Mouse (Mus musculus) intestine, embryonic 16.5 days (tissue): ENCODE results near the gene Txk. TPM values are rescaled to one million over a fixed set of nuclear protein-coding genes. Genes with fewer than 3 reads are reported as not detected.
A peak's percentile ranks its signal among the peaks of the same experiment; 100 is the strongest.

Experiments
- ATAC-seq: fragments of 200-750 bp; cut with Nextera tagmentation; 2 replicates; pipeline ENCODE4 v1.8.0; 2017; ENCODE audit warnings: moderate TSS enrichment, moderate library complexity
- H3K27ac ChIP-seq: fragments of 300-500 bp; sonication (generic); 2 replicates; pipeline ENCODE4 v1.5.1; 2014; ENCODE audit warnings: mild to moderate bottlenecking, low read length
- H3K27me3 ChIP-seq: fragments of 300-500 bp; sonication (generic); replicated peaks from 2 replicates; pipeline ENCODE4 v1.6.1; 2014; ENCODE audit warnings: low read length, control low read depth, mixed read lengths; ENCODE audit not compliant: control insufficient read depth, insufficient read depth
- H3K36me3 ChIP-seq: fragments of 300-500 bp; sonication (generic); 2 replicates; pipeline ENCODE4 v1.6.1; 2014; ENCODE audit warnings: low read length, control low read depth; ENCODE audit not compliant: control insufficient read depth, insufficient read depth
- H3K4me1 ChIP-seq: fragments of 300-500 bp; sonication (generic); 2 replicates; pipeline ENCODE4 v1.6.1; 2014; ENCODE audit warnings: low read length, control low read depth, mixed read lengths; ENCODE audit not compliant: control insufficient read depth, insufficient read depth
- H3K4me2 ChIP-seq: fragments of 300-500 bp; sonication (generic); 2 replicates; pipeline ENCODE4 v1.6.1; 2014; ENCODE audit warnings: low read depth, low read length, control low read depth
- H3K4me3 ChIP-seq: fragments of 300-500 bp; sonication (generic); 2 replicates; pipeline ENCODE4 v1.5.1; 2014; ENCODE audit warnings: mild to moderate bottlenecking, low read length
- H3K9ac ChIP-seq: fragments of 300-500 bp; sonication (generic); 2 replicates; pipeline ENCODE4 v1.6.1; 2014; ENCODE audit warnings: low read depth, low read length
- H3K9me3 ChIP-seq: fragments of 300-500 bp; sonication (generic); 2 replicates; pipeline ENCODE4 v1.6.1; 2016; ENCODE audit warnings: low read length, control low read depth; ENCODE audit not compliant: control insufficient read depth
- WGBS: fragments of 180-500 bp; shearing (Covaris S2); extraction: QIAGEN DNeasy Blood & Tissue Kit; methylation state at CpG from one replicate; pipeline ENCODE4 v1.1.7; 2014; 5-methylcytosine and 5-hydroxymethylcytosine counted together
- polyA plus RNA-seq: library from polyadenylated mRNA; unstranded; fragments of >200 nt; fragmentation: Nextera tagmentation; extraction: Ambion mirVana; gene quantifications from 2 replicates; pipeline ENCODE4 v1.2.1, GENCODE M21; 2015

Txk gene
- 0.48 and 0.54 TPM in 2 replicates for polyA plus RNA-seq

DNA sequence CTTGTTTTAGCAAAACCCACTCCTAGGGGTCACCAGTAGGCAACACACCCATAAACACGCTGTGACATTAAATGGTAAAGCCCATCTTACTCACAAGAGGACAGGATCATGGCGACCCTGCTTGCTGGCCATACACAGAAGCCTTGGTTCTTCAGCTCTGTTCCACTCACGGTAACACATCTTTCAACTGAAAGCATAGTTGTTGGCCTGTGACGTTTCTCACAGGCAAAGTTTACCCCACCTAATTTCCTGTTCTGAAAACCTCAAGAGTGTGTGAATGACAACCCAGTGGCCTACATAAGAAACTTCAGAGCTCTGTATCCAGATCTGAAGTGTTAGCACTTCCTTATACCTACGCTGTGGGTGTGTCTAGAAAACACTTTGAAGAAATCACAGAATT is at the start of gene Txk:
Gene Txk (minus strand): TSS at position 193 of the 400 bp plus-strand sequence.
- no peak within 1 kb of the TSS for H3K4me2 ChIP-seq
- no peak for ATAC-seq
- no peaks in the 10 kb centered on the region for H3K9me3 ChIP-seq
- no peaks in the 10 kb centered on the region for H3K27me3 ChIP-seq
- H3K9ac ChIP-seq, result no peak within 1 kb of the TSS
- no peaks in the 10 kb centered on the region for H3K4me1 ChIP-seq
- WGBS, result 81% methylated on average over 5 of the region's 5 CpGs
- H3K27ac ChIP-seq, result no peak within 1 kb of the TSS
- H3K4me3 ChIP-seq, result no peak within 1 kb of the TSS
- H3K36me3 ChIP-seq, result 0 out of 2 replicates have a peak, but pooled peaks cover 2% of the 10 kb centered on the region

DNA sequence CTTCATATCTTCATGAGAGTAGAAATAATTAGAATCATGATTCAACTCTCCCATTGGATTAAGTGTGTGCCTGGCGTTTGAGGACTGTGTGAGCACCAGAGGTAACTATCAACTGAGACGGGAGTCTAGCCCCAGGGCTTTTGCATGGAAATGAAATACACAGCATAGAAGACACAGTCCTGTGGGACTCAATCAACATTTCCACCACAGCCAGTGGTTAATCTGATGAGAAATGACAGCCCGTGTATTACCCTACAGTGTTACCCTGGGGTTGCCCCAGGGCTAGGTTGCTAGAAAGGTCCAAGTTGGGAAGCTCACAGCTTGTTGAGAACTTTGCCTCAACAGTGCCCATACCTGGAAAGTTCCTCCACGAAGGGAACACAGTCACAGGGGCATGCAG is 46.0 kb upstream of the Txk start:
- H3K27ac ChIP-seq, result no peak overlapping the region
- no peak for ATAC-seq
- H3K9ac ChIP-seq, result no peak overlapping the region
- peaks cover 5% of the 10 kb centered on the region; the same call in 1 of the 2 replicates for H3K4me1 ChIP-seq
- H3K36me3 ChIP-seq, result no peaks in the 10 kb centered on the region
- no peaks in the 10 kb centered on the region for H3K27me3 ChIP-seq
- no peak overlapping the region for H3K4me2 ChIP-seq
- 85% methylated on average over 4 of the region's 4 CpGs for WGBS
- H3K9me3 ChIP-seq, result no peaks in the 10 kb centered on the region
- no peak overlapping the region for H3K4me3 ChIP-seq

DNA sequence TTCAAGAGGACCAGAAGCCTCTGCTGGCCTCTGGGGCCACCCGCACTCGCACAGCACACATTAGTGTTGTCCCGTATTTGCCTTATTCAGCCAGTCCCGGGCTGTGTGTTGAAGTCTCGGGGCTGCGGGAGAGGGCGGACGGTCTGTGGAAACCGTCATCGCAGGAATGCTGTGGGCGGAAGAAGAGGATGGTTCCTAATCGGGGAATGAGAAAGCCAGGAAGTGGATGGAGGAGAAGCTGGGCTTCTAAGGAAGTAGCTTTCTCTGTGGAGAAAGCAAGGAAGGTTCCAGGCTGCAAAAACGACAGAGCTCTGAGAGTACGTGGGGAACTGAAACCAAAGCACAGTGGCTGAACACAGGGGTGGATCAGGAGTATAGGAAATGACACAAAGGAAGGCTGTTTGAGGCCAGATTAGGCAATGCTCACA is 43.6 kb upstream of the Txk start:
- peak overlapping the region; percentile 14 for H3K4me3 ChIP-seq
- WGBS, result 44% methylated on average over 14 of the region's 14 CpGs
- ATAC-seq, result peak; percentile 25
- no peaks in the 10 kb centered on the region for H3K9me3 ChIP-seq
- H3K9ac ChIP-seq, result peak overlapping the region; percentile 56
- no peaks in the 10 kb centered on the region for H3K36me3 ChIP-seq
- 0 out of 2 replicates have a peak overlapping the region, but pooled peaks have one; percentile 40 for H3K27ac ChIP-seq
- H3K27me3 ChIP-seq, result no peaks in the 10 kb centered on the region
- peaks cover 10% of the 10 kb centered on the region; the same call in 1 of the 2 replicates for H3K4me1 ChIP-seq
- H3K4me2 ChIP-seq, result peak overlapping the region; percentile 42

DNA sequence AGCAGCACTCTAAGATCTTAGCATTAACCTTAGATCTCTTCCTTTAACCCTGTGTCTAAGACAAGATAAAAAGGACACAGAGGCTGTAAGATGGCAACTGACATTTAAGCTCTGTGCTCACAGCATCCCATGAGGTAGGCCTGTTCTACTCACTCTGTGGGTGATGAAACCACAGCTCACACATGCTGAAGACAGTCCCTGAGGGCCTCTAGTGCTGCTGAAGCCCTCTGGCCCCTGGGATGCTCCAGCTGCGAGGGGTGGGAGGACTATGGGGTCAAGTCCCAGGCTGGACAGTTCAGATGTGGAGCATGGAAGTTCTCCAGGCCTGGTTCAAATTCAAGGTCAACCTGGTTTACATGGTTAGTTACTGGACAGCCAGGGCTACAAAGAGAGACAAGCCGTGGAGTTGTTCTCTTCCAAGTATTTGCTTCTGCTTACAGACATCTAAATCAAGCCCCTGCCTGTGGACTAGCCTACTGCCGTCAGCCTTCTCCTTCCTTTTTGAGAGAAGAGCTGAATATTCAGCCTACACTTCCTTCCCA is 40.8 kb upstream of the Txk start:
- H3K27me3 ChIP-seq, result no peaks in the 10 kb centered on the region
- no peaks in the 10 kb centered on the region for H3K36me3 ChIP-seq
- no peak for ATAC-seq
- H3K27ac ChIP-seq, result no peak overlapping the region
- H3K4me1 ChIP-seq, result peaks cover 10% of the 10 kb centered on the region; the same call in 1 of the 2 replicates
- no peaks in the 10 kb centered on the region for H3K9me3 ChIP-seq
- no peak overlapping the region for H3K4me2 ChIP-seq
- no peak overlapping the region for H3K4me3 ChIP-seq
- H3K9ac ChIP-seq, result no peak overlapping the region
- WGBS, result 75% methylated on average over 3 of the region's 3 CpGs

DNA sequence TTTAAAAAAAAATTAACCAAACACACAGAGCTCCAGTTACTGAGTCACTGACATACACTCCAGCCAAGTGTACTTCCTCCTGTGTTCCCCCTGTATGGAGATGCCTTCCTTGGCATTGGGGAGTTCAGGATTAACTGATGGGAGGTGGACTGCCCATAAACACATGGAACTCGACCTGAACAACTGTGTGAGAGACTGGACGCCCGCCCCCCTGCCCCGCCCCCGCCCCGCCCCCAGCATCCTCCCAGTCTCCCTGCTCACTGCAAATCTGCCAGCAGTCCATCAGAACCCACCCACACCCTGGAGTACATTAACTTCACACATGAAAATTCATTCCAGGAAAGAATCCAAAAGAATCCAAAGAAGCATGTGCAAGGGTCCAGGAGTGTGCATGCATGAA is 39.2 kb upstream of the Txk start:
- WGBS, result 7% methylated on average over 6 of the region's 6 CpGs

GRCm38 (mm10) chr5:72791386-72791785 is 38.8 kb upstream of the Txk start:
- no peak overlapping the region for H3K27ac ChIP-seq
- no peak overlapping the region for H3K4me3 ChIP-seq
- 32% methylated on average over 4 of the region's 4 CpGs for WGBS
- H3K36me3 ChIP-seq, result no peaks in the 10 kb centered on the region
- 0 out of 2 replicates have a peak overlapping the region, but pooled peaks have one; percentile 5 for H3K4me2 ChIP-seq
- ATAC-seq, result 0 out of 2 replicates have a peak, but pooled peaks have one; percentile 29
- H3K9ac ChIP-seq, result no peak overlapping the region
- peaks cover 7% of the 10 kb centered on the region; the same call in 1 of the 2 replicates for H3K4me1 ChIP-seq
- H3K9me3 ChIP-seq, result no peaks in the 10 kb centered on the region
- H3K27me3 ChIP-seq, result no peaks in the 10 kb centered on the region

More for the DNA sequence above, 39.2 kb upstream of the Txk start:
- no peaks in the 10 kb centered on the region for H3K27me3 ChIP-seq
- H3K36me3 ChIP-seq, result no peaks in the 10 kb centered on the region
- H3K9ac ChIP-seq, result no peak overlapping the region
- H3K4me1 ChIP-seq, result peaks cover 10% of the 10 kb centered on the region; the same call in 1 of the 2 replicates
- H3K27ac ChIP-seq, result no peak overlapping the region
- no peak overlapping the region for H3K4me3 ChIP-seq
- no peaks in the 10 kb centered on the region for H3K9me3 ChIP-seq
- ATAC-seq, result peak; percentile 83
- H3K4me2 ChIP-seq, result 0 out of 2 replicates have a peak overlapping the region, but pooled peaks have one; percentile 5

DNA sequence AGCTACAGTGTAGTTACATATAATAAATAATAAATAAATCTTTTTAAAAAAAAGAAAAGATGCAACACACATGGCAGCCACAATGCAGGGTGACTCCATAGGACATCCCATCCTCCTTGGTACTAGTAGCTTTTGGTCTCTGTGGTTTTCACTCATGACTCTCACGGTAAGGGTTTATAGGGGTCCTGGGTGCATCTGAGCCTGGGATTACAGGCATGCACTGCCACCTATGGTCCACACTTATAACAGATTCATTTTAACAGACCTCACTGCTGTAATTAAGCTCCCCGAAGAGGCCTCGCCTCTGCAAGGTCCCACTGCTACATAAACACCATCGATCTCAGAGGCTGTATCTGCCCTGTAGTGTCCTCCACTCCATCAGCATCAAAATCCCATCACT is 32.9 kb upstream of the Txk start:
- Histone ChIP-seq H3K9ac (no peak overlapping the region), H3K4me1 (no peaks in the 10 kb centered on the region), H3K4me3 (no peak overlapping the region), H3K4me2 (no peak overlapping the region), H3K27ac (no peak overlapping the region), H3K36me3 (no peaks in the 10 kb centered on the region), H3K9me3 (no peaks in the 10 kb centered on the region), H3K27me3 (no peaks in the 10 kb centered on the region)
- ATAC-seq, result no peak
- 46% methylated on average over 4 of the region's 4 CpGs for WGBS

GRCm38 (mm10) chr5:72784719-72785118 is 32.1 kb upstream of the Txk start:
- Histone ChIP-seq H3K27me3 (no peaks in the 10 kb centered on the region), H3K36me3 (no peaks in the 10 kb centered on the region), H3K4me1 (no peaks in the 10 kb centered on the region), H3K9me3 (no peaks in the 10 kb centered on the region), H3K9ac (no peak overlapping the region), H3K4me2 (no peak overlapping the region), H3K27ac (no peak overlapping the region), H3K4me3 (no peak overlapping the region)
- WGBS, result 76% methylated on average over 3 of the region's 3 CpGs
- ATAC-seq, result no peak

DNA sequence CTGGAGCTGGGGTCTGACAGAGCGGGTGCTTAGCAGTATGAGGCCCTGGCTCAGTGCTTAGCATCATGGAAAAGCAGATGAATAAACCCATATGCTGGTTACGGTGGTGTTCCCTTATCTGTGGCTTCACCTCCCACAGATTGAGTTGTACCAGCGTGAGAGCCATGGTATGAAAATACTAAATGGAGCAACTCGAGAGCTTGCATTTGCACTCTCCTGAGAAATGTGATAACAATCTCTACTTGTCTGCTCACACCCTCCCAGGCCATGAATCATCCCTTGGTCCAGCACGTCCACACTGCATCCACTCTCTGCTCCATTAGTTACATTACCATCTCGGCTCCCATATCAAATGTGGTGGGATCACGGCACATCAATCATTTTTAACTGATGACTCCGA is 31.4 kb upstream of the Txk start:
- no peak for ATAC-seq
- Histone ChIP-seq H3K27ac (no peak overlapping the region), H3K36me3 (no peaks in the 10 kb centered on the region), H3K4me2 (no peak overlapping the region), H3K4me1 (no peaks in the 10 kb centered on the region), H3K9me3 (no peaks in the 10 kb centered on the region), H3K27me3 (no peaks in the 10 kb centered on the region), H3K4me3 (no peak overlapping the region), H3K9ac (no peak overlapping the region)
- WGBS, result 75% methylated on average over 8 of the region's 8 CpGs

- Histone ChIP-seq H3K4me2 (no peak overlapping the region), H3K4me3 (no peak overlapping the region), H3K27me3 (no peaks in the 10 kb centered on the region), H3K9me3 (no peaks in the 10 kb centered on the region), H3K9ac (no peak overlapping the region), H3K4me1 (no peaks in the 10 kb centered on the region), H3K27ac (no peak overlapping the region), H3K36me3 (no peaks in the 10 kb centered on the region)
- no peak for ATAC-seq
- WGBS, result 91% methylated on average over 7 of the region's 7 CpGs
Measured at GRCm38 (mm10) chr5:72783123-72783522, 30.5 kb upstream of the Txk start.
